Mouse (Mus musculus) telencephalon, adult 2 months (tissue): ENCODE data around the gene Tspan10.

Experiments
- DNase-seq: peaks from one replicate; pipeline ENCODE4 v3.0.0-alpha.2; 2011; ENCODE audit warnings: low read depth, low spot score

The Tspan10 gene

DNA sequence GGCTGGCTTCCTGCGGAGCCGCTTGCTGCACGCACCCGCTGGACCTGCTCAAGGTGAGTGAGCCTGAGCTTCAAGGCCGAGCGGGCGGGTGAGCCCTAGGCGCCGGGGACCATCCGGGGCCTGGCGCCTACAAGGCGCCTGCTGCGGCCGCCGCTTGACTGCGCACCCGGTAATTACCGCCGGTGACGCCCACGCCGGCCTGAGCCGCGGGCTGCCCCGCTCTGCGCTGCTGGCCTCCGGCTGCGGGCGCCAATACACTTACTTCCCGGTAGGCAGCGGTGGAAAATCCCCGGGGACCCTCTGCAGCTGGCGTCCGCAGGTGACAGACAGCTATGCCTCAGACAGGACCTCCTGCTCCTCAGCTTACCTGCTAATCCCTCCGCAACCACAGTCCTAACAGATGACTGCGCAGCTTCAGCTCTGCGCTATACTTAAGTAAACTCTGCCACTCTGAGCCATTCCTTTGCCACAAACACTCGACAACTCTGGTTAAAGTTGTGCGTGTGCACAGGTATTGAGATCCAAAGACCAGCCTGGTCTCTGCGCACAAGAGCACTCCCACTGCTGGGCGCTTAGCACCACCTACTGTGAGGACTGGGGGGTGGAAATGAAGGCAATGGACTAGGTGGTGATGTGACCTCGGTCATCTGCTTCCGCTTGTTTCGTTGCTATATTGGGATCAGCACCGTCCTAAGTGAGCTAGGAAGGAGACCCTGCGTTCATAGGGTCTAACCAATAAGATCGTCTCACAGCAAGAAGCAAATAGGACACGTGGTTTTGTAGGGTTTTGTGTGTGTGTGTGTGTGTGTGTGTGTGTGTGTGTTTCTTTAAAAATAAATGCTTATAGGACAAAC is 49.8 kb downstream of the Tspan10 start:
- DNase-seq, result peak; percentile 27

DNA sequence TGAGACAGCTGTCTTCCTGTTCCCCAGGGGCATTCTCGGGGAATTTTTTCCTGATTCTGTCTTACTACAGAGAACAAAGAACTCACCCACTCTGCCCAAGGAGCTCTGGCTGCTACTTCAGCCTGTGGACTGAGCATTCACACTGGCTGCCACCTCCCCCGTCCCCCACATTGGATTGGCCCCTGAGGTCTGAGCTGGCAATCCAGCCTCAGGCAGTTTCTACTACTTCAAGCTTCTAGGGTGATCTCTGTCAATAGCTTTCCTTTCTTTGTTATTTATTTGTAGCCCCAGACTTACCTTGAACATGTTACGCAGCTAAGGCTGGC is 50.4 kb downstream of the Tspan10 start:
- DNase-seq, result no peak

DNA sequence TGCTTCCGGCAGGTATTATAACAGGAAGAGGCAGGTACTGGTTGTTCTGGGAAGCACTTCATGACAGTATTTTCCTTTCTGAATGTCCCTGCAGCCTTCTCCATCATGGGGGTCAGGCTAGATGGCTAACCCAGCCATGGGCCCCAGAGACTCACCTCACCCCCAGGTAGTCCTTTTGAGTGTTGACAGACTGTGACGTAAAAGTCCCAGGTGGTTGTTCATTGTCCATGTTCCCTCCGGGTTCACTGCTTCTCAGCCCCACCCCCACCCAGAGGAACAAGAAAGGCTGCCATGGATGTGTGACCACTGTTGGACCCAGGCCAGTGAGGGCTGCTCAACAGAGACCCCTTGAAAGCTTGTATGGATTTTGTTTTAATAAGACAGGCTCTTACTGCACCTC is 50.9 kb downstream of the Tspan10 start:
- no peak for DNase-seq

DNA sequence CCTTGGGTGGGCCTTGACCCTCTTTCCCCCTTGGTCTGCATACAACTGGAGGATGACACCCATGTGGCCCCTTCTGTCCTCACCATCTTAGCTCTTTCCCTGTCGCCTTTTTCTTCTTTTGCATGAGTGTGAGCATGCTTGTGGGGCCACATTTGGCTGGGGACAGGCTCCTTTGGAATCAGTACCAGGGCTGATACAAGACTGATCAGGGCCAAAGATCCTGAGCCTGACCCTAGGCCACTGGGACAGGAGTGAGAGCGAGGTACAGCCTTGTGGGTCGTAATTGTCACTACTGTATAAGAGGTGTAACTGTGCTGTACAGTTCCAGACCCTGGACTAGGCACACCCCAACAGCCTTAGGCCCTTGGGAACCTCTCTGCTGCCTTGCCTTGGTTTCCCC is 51.5 kb downstream of the Tspan10 start:
- DNase-seq, result no peak
